Mouse (Mus musculus): Measurements from ENCODE around the gene Znrf3.

GRCm38 (mm10) chr11:5354753-5355152 is 89.9 kb downstream of the Znrf3 start:
- no peak for TF ChIP-seq CTCF (IDR thresholded peaks at IDR 0.05; ENCODE audit: insufficient read depth, low read length)
- no peak for TF ChIP-seq POLR2A (IDR thresholded peaks at IDR 0.05; ENCODE audit: borderline replicate concordance, extremely low read depth, low read depth, low read length)
